Mouse (Mus musculus) kidney, postnatal 36 days (tissue): ENCODE data around the gene Btbd3.

Experiments used
- DNase-seq, 2 experiments: peaks; one replicate each; pipeline ENCODE4 v3.0.0; 2021 to 2022; ENCODE audit warnings: mixed read lengths in 2 of 2

Btbd3 gene

DNA sequence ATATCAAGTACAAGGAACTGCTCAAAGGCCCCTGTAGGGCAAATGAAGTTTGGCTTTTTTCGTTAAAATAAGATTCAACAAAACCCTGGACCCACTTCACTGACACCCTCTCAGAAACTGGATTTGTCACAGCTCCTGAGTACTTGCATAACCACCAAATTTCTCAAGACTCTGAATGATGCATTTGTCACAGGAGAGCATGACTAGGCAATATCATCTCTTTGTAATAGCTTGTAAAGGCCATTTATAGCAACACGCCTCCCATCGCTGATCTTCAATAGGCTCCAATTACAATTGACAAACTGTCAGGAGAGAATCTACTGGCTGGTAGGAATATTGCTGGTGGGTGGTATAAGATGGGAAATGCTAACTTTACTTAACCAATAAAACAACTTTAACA lies 283.3 kb downstream of the Btbd3 start:
- no peak for DNase-seq

DNA sequence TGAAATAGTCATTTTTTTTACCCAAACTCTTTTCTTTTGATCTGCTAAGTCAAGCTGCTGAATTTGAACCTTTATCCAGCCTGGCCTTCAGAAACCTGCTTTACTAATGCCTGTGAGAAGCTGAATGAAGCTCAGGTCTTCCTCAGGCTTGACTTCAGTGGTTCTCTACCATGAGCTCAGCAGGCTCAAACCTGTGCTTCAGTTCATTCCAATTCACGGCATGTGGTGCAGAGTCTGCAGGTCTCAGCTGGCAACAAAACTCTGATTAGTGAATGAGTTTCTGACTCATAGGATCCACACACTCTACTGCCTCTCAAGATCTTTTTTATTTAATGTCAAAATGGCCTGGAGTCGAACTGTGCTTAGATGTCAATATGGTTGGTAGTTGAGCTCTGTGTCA lies 292.6 kb downstream of the Btbd3 start:
- DNase-seq: no peak

DNA sequence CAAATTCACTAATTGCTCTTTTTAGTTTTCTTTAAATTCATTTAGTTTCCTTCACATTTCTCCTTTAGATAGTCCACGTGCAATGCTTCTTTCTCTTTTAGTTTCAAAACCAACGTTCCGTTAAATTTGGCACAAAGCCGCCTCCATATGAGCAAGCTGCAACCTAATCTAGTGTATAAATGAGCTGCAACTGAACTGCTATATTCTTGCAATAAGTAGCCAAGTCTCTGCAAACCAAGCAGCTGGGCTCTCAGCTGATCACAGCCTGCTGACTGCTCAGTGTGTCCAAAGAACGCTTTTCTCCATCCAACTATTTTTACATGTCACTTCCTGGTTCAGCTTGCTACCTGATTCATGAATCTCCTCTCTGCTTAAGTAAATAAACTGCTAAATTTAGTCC lies 295.2 kb downstream of the Btbd3 start:
- peak in 1 of 2 experiments; percentile 6 for DNase-seq

DNA sequence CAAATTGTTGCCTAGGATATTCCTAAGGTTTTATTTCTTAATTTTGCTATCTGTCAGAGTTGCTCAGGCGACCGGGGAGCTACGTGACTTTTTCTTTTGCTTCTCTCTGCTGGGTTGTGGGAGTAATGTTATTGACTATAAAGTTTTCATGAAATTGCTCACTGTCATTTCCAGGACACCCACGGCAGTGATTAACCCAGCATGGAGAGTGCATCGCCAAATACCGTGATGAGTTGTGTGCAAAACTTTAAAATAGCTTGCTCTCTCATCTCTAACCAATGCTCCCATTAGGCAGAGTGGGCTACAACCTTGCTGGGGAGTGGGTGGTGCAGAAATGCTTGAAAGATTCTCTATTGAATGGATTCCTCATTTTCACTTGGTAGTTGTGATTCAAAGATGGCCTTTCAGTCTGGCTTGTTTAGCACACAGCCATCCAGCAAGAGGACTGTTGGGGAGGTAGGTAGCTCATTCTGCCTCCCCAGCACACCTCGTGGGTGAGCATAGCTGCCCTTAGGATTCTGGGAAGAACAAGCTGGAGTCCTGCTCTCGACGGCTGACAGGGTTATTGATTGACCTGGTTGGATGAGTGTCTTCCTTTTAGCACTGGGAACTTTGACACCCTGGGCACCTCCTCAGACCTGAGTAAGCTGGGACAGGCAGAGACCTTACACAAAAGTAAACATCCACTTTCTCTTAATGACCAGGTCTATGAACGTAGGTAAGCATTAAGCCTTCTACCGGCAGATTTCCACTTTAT lies 298.9 kb downstream of the Btbd3 start:
- peak; percentile 53 to 56 for DNase-seq

DNA sequence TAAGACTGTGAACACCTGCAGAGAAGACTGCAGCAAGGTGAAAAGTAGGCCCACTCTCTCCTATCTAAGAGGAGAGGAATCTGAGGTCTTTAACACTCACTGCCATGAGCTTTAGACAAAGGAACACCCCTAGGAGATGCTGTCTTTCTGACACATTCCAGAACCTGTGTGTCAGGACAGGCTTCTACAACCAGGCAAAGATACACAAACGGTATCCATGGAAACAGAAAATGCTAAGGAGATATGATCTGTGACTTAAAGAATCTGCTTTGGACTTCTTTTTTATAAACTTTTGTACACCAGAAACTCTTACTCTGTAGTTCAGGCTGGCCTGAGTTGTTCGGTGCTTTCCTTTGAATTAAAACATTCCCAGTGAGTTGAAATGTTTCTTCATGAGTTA lies 329.6 kb downstream of the Btbd3 start:
- no peak for DNase-seq

DNA sequence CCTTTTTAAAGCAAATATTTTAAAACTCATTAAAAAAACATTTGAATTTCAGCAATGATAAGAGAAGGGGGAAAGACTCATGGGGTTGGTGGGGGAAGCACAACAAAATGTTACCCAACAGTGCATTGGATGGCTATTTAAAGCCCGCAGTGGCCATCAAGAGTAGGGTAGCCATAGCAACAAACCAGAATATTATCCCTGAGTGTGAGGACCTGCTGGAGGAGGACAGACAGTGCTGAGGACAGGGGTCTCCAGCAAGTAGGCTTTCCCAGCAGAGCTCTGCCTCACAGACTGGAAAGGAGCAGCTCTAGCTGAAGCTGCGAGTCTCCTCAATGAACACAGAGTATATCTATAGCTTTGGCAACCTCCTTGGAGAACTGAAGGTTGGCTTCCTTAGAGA lies 331.0 kb downstream of the Btbd3 start:
- DNase-seq: no peak

DNA sequence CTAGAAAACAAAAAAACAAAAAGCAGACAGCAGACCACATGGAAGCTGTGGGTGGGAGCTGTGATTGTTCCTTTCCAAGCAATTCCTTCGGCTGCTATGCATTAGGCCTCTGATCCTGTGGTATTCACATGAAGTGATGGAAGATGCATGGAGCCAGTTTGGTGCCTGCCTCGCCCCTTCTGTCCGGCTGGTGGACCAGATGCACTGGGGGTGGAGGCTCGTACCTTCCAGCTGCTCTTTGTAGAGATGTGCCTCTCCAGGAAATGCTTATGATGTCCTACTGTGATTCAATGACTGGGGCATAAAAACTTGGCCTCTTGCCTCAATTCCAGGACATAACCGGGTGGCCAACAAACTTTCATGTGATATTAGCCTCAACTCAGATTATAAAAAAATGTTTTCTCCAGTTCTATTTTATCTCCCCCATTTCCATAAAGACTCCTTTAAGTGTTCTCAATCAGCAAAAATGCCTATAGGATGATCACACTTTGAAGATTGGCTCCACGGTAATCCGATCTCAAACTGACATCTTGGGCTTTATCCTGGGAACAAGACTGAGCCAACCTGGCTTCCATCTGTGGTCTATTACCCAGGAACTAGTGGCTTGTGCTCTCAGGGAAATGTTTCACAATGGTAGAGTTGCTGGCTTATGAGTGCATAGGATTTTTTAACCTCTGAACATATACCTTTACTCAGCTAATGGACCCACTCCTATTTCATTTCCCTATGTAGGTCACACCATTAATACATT lies 331.6 kb downstream of the Btbd3 start:
- DNase-seq: no peak

DNA sequence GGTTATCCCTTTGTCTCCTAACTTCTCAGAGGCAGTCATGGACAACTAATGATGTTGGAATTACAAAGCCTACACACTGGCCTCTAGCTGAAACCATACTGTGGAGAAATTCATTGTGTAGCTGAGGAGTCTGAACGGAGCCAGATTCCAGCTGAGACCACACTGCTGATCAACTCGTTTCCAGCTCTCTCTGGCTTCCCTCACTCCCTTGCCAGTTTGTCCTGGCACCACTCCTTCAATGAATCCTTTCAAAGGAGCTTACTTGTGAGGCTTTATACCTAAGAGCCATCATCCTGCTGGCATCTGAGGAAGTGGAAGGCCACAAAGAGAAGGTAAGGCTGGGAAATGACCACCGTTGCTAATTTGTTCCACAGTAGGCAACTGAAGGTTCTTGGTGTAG lies 332.7 kb downstream of the Btbd3 start:
- DNase-seq: no peak

DNA sequence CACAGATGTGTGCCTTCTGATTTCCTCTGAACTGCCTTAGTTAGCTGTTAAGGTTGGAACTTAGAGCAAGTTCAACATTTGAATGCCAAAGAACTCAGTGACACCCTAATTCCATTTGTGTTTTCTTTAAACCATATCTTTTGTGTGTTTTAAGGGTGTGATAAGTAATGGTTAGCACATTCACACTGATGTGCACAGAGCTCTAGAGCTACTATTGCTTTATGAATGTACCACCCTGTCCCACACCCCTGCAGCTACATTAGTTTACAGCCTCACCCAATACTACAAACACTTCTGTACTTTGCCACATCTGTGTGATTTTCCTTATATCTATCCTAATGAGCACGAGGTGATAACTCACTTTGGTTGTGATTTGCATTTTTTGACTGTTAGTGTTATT lies 333.9 kb downstream of the Btbd3 start:
- DNase-seq: no peak

DNA sequence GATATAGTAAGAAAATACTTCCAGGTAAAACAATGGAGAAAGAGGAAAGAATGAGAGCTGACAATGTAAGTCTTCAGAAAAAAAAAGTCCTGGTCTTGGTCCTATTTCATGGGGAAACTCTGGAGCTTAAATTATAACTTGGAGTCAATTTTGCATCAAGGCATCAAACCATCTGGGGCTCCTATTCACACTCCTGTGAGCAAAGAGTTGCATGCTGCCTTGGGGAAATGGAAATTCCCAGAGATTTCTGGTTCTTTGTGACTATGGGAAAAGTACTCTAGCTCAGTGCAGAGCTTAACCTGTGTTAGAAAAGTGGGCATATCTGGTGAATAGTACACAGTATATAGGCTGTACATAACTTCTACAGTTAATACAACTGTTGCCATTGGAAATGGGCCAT lies 356.0 kb downstream of the Btbd3 start:
- no peak for DNase-seq

DNA sequence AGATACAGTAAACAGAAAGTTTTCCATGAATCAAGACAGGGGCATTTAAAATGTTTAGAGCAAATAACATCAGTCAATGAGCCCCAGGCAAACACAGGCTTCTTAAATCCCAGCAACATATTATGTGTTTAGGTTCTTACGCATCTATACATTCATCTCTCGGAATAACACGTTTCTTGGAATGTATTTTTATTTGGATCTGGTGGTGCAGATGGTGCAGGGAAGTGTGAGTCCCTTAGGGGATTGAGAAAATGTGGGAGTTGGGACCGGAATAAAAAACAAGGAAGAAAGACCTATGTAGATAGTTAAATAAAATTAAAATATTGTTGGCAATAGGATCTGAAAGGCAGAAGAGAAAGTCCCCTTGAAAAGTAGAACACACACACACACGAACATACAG lies 361.1 kb downstream of the Btbd3 start:
- no peak for DNase-seq
